Mouse (Mus musculus): ENCODE data around the gene Cypt14. TPM values are rescaled to one million over a fixed set of nuclear protein-coding genes. Genes with fewer than 3 reads are reported as not detected.
"Not testable (repeated sequence)": the region's sequence is repeated elsewhere in the genome, so short reads cannot be mapped to it uniquely, and the experiment has no call there.

The Cypt14 gene
- polyA plus RNA-seq (2014; fragmentation: Nextera tagmentation; extraction: Ambion mirVana), result not detected in 2 replicates

GRCm38 (mm10) chrX:39863504-39863903 is at the start of gene Cypt14:
Gene Cypt14 (minus strand): TSS chrX:39863604.
- ATAC-seq (replicated peaks; ENCODE audit: low FRiP score, low TSS enrichment, low read depth); H3K27ac ChIP-seq (ENCODE audit: low read depth); DNase-seq (ENCODE audit: low spot score); H3K4me1 ChIP-seq (replicated peaks; ENCODE audit: control insufficient read depth, insufficient read depth, low read length); H3K27me3 ChIP-seq (replicated peaks; ENCODE audit: control insufficient read depth, insufficient read depth, low read length); H3K9ac ChIP-seq (ENCODE audit: low read length); H3K4me2 ChIP-seq (ENCODE audit: low read length); H3K36me3 ChIP-seq (ENCODE audit: control insufficient read depth, insufficient read depth, low read length); H3K9me3 ChIP-seq (ENCODE audit: control insufficient read depth, low read length); H3K4me3 ChIP-seq (ENCODE audit: low read depth, low read length): not testable (repeated sequence)
- WGBS, result 63% methylated on average over 2 of the region's 2 CpGs

Data from intestine, embryonic 14.5 days (tissue).